Mouse (Mus musculus) liver, embryonic 11.5 days (tissue): ENCODE results near the gene 2210408I21Rik. TPM values are rescaled to one million over a fixed set of nuclear protein-coding genes. Genes with fewer than 3 reads are reported as not detected.
"Not testable (repeated sequence)": the region's sequence is repeated elsewhere in the genome, so short reads cannot be mapped to it uniquely, and the experiment has no call there.

Experiments
- ATAC-seq: fragments of 200-750 bp; cut with Nextera tagmentation; replicated peaks from 2 replicates; pipeline ENCODE4 v1.8.0; 2017; ENCODE audit warnings: moderate number of reproducible peaks, mild to moderate bottlenecking, moderate TSS enrichment, moderate library complexity; ENCODE audit not compliant: low FRiP score
- DNase-seq: peaks from one replicate; pipeline ENCODE4 v3.0.0-alpha.2; 2017; ENCODE audit warnings: low spot score
- H3K27ac ChIP-seq: fragments of 300-500 bp; sonication (generic); 2 replicates; pipeline ENCODE4 v1.5.1; 2014; ENCODE audit warnings: mild to moderate bottlenecking, low read depth, low read length, control low read depth
- H3K27me3 ChIP-seq: fragments of 300-500 bp; sonication (generic); replicated peaks from 2 replicates; pipeline ENCODE4 v1.6.1; 2014; ENCODE audit warnings: low read length, mixed read lengths; ENCODE audit not compliant: control insufficient read depth, insufficient read depth
- H3K36me3 ChIP-seq: fragments of 300-500 bp; sonication (generic); 2 replicates; pipeline ENCODE4 v1.6.1; 2014; ENCODE audit warnings: mild to moderate bottlenecking, low read length, moderate library complexity, mixed read lengths; ENCODE audit not compliant: control insufficient read depth, insufficient read depth
- H3K4me1 ChIP-seq: fragments of 300-500 bp; sonication (generic); replicated peaks from 2 replicates; pipeline ENCODE4 v1.6.1; 2014; ENCODE audit warnings: low read length, mixed read lengths; ENCODE audit not compliant: control insufficient read depth, insufficient read depth
- H3K4me2 ChIP-seq: fragments of 300-500 bp; sonication (generic); 2 replicates; pipeline ENCODE4 v1.6.1; 2014; ENCODE audit warnings: mild to moderate bottlenecking, control low read depth, moderate library complexity
- H3K4me3 ChIP-seq: fragments of 300-500 bp; sonication (generic); 2 replicates; pipeline ENCODE4 v1.5.1; 2014; ENCODE audit warnings: low read depth, low read length, control low read depth
- H3K9ac ChIP-seq: fragments of 300-500 bp; sonication (generic); 2 replicates; pipeline ENCODE4 v1.6.1; 2014; ENCODE audit warnings: low read depth, low read length, control low read depth
- H3K9me3 ChIP-seq: fragments of 300-500 bp; sonication (generic); 2 replicates; pipeline ENCODE4 v1.6.1; 2016; ENCODE audit warnings: low read length, inconsistent platforms, mixed read lengths; ENCODE audit not compliant: control insufficient read depth
- WGBS: fragments of 180-500 bp; shearing (Covaris S2); extraction: QIAGEN DNeasy Blood & Tissue Kit; methylation state at CpG from one replicate; pipeline ENCODE4 v1.1.7; 2014; 5-methylcytosine and 5-hydroxymethylcytosine counted together
- polyA plus RNA-seq: library from polyadenylated mRNA; unstranded; fragments of >200 nt; fragmentation: Nextera tagmentation; extraction: Ambion mirVana; gene quantifications from 2 replicates; pipeline ENCODE4 v1.2.1, GENCODE M21; 2014

2210408I21Rik gene
- 4.7 and 6.0 TPM in 2 replicates for polyA plus RNA-seq

GRCm38 (mm10) chr13:77134931-77135620 lies at the start of gene 2210408I21Rik, which contains the start of gene Slf1:
TSS of gene 2210408I21Rik (plus strand) at chr13:77135540.
TSS of gene Slf1 (minus strand) at chr13:77135473.
- Histone ChIP-seq H3K4me2 (peak within 1 kb of the TSS; percentile 77), H3K9ac (peak within 1 kb of the TSS; percentile 77), H3K36me3 (no peaks in the 10 kb centered on the region), H3K27me3 (no peaks in the 10 kb centered on the region), H3K4me1 (no peaks in the 10 kb centered on the region; the same call in 1 of the 2 replicates), H3K4me3 (peak within 1 kb of the TSS; percentile 78), H3K27ac (peak within 1 kb of the TSS; percentile 77), H3K9me3 (no peaks in the 10 kb centered on the region)
- ATAC-seq (peak; percentile 96), DNase-seq (peak; percentile 89)
- WGBS = under 1% methylated on average over 65 of the region's 65 CpGs

DNA sequence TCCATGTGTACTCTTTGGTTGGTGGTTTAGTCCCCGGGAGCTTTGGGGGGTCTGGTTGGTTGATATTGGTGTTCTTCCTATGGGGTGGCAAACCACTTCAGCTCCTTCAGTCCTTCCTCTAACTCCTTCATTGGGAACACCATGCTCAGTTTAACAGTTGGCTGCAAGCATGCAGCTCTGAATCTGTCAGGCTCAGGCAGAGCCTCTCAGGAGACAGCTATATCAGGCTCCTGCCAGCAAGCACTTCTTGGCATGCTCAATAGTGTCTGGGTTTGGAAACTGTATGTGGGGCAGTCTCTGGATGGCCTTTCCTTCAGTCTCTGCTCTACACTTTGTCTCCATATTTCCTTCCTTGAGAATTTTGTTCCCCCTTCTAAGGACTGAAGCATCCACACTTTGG lies 42.5 kb upstream of the 2210408I21Rik start:
- H3K4me2 ChIP-seq, H3K9me3 ChIP-seq, H3K36me3 ChIP-seq, H3K4me1 ChIP-seq, H3K9ac ChIP-seq, H3K27me3 ChIP-seq, DNase-seq, ATAC-seq, H3K4me3 ChIP-seq, H3K27ac ChIP-seq: not testable (repeated sequence)
- 95% methylated on average over 1 of the region's 1 CpGs for WGBS

GRCm38 (mm10) chr13:77107734-77108133 lies 27.6 kb upstream of the 2210408I21Rik start:
- Histone ChIP-seq H3K4me3 (no peak overlapping the region), H3K4me2 (no peak overlapping the region), H3K27me3 (no peaks in the 10 kb centered on the region), H3K4me1 (no peaks in the 10 kb centered on the region), H3K27ac (no peak overlapping the region), H3K9me3 (no peaks in the 10 kb centered on the region), H3K9ac (no peak overlapping the region), H3K36me3 (peaks cover 4% of the 10 kb centered on the region; the same call in 1 of the 2 replicates)
- DNase-seq (no peak), ATAC-seq (no peak)

DNA sequence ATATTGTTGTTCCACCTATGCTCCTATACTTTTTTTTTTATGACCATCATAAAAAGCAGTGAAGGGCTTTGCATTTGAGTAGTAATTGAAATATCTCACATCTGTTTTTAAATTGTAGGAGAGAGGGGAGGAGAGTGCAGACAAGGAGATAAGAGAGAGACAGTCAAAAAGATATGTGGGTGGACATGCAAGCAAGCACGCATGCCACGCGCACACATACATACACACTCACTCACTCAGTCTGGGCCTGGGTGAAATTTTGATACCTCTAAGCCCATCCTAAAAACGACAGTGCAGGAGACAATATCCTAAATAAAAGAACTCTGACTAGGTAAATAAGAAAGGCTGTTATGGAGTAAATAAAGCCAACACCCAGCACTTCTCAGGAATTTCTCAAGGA lies 16.6 kb upstream of the 2210408I21Rik start:
- Histone ChIP-seq H3K4me2 (no peak overlapping the region), H3K27ac (no peak overlapping the region), H3K4me3 (no peak overlapping the region), H3K9ac (no peak overlapping the region), H3K27me3 (no peaks in the 10 kb centered on the region), H3K9me3 (no peaks in the 10 kb centered on the region), H3K36me3 (no peaks in the 10 kb centered on the region), H3K4me1 (0 out of 2 replicates have a peak, but pooled peaks cover 2% of the 10 kb centered on the region)
- DNase-seq (no peak), ATAC-seq (peak; percentile 68)
- WGBS = 84% methylated on average over 4 of the region's 4 CpGs

DNA sequence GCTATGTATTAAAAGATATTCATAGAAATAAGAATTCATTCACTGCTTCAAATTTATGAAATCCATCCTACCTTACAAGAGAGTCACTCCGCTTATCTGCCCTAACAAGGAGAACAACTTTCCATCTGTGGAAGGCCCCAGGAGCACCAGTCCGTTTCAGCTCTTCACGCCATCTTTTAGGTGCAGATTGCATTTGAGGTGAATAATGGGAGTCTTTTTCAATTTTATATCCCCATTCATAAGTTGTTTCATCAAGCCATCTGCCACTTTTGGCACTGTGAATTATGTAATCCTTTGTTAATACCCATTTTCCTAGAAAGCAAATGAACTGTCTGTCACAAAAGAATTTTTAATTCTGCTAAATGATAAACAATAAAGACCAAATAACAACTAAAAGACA lies 10.2 kb upstream of the 2210408I21Rik start:
- WGBS = 89% methylated on average over 3 of the region's 3 CpGs
- no peaks in the 10 kb centered on the region for H3K27me3 ChIP-seq
- no peak overlapping the region for H3K4me2 ChIP-seq

GRCm38 (mm10) chr13:77128240-77128639 lies 7.1 kb upstream of the 2210408I21Rik start:
- DNase-seq (no peak), ATAC-seq (no peak)
- Histone ChIP-seq H3K27me3 (no peaks in the 10 kb centered on the region), H3K4me3 (no peak overlapping the region), H3K9me3 (no peaks in the 10 kb centered on the region), H3K9ac (no peak overlapping the region), H3K4me1 (no peaks in the 10 kb centered on the region), H3K4me2 (no peak overlapping the region), H3K27ac (no peak overlapping the region), H3K36me3 (no peaks in the 10 kb centered on the region; the same call in 1 of the 2 replicates)
- 86% methylated on average over 2 of the region's 2 CpGs for WGBS

More for the DNA sequence above, 10.2 kb upstream of the 2210408I21Rik start:
- Histone ChIP-seq H3K4me3 (no peak overlapping the region), H3K9me3 (no peaks in the 10 kb centered on the region), H3K9ac (no peak overlapping the region), H3K36me3 (no peaks in the 10 kb centered on the region; the same call in 1 of the 2 replicates), H3K4me1 (no peaks in the 10 kb centered on the region), H3K27ac (no peak overlapping the region)
- DNase-seq (no peak), ATAC-seq (no peak)

DNA sequence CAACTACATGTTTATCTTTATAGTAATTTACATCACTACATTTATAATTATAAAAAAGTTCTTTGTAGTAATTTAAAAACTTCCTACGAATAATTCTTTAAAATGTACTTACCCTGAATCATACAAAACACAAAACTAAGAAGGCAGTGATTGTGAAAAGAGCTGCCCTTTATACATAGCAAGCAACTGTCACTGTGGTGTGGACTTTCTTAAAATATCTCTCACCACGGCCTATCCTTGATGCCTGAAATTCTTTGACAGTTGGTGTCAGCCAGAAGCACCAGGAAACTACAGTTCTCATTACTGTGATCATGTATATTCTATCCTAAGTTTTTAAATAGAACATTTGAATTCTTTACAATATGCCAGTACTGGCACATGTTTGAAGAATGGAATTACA lies 4.2 kb upstream of the 2210408I21Rik start:
- H3K4me3 ChIP-seq = no peak overlapping the region
- H3K4me2 ChIP-seq = no peak overlapping the region
- H3K27ac ChIP-seq = no peak overlapping the region
- H3K9ac ChIP-seq = no peak overlapping the region
- DNase-seq (no peak), ATAC-seq (no peak)
- H3K4me1 ChIP-seq = no peaks in the 10 kb centered on the region; the same call in 1 of the 2 replicates
- H3K27me3 ChIP-seq = no peaks in the 10 kb centered on the region
- no peaks in the 10 kb centered on the region for H3K36me3 ChIP-seq
- 64% methylated on average over 2 of the region's 2 CpGs for WGBS
- no peaks in the 10 kb centered on the region for H3K9me3 ChIP-seq

GRCm38 (mm10) chr13:77135621-77135981 lies 261 bp downstream of the 2210408I21Rik start:
- no peaks in the 10 kb centered on the region for H3K36me3 ChIP-seq
- peak; percentile 54 for ATAC-seq
- H3K27me3 ChIP-seq = no peaks in the 10 kb centered on the region

GRCm38 (mm10) chr13:77140890-77141289 lies 5.5 kb downstream of the 2210408I21Rik start:
- Histone ChIP-seq H3K4me3 (no peak overlapping the region), H3K27me3 (no peaks in the 10 kb centered on the region), H3K4me1 (no peaks in the 10 kb centered on the region; the same call in 1 of the 2 replicates), H3K9me3 (no peaks in the 10 kb centered on the region), H3K27ac (no peak overlapping the region), H3K9ac (no peak overlapping the region), H3K4me2 (no peak overlapping the region), H3K36me3 (no peaks in the 10 kb centered on the region)
- 84% methylated on average over 2 of the region's 2 CpGs for WGBS
- DNase-seq = no peak
- no peak; the same call in 1 of the 2 replicates for ATAC-seq

More at GRCm38 (mm10) chr13:77135621-77135981, 261 bp downstream of the 2210408I21Rik start:
- peak overlapping the region; percentile 77 for H3K4me2 ChIP-seq
- WGBS = under 1% methylated on average over 11 of the region's 11 CpGs
- peak overlapping the region; percentile 78 for H3K4me3 ChIP-seq
- H3K9ac ChIP-seq = peak overlapping the region; percentile 77
- no peaks in the 10 kb centered on the region for H3K9me3 ChIP-seq
- DNase-seq = no peak
- H3K27ac ChIP-seq = no peak overlapping the region
- no peaks in the 10 kb centered on the region; the same call in 1 of the 2 replicates for H3K4me1 ChIP-seq
